Mouse (Mus musculus) Muller cell, postnatal 12 days (primary cell): ENCODE measurements around the gene Dnaja2.

Experiments
- DNase-seq: peaks from one replicate; pipeline ENCODE4 v3.0.0-alpha.2; 2015; ENCODE audit errors: inconsistent ontology term

Gene Dnaja2

DNA sequence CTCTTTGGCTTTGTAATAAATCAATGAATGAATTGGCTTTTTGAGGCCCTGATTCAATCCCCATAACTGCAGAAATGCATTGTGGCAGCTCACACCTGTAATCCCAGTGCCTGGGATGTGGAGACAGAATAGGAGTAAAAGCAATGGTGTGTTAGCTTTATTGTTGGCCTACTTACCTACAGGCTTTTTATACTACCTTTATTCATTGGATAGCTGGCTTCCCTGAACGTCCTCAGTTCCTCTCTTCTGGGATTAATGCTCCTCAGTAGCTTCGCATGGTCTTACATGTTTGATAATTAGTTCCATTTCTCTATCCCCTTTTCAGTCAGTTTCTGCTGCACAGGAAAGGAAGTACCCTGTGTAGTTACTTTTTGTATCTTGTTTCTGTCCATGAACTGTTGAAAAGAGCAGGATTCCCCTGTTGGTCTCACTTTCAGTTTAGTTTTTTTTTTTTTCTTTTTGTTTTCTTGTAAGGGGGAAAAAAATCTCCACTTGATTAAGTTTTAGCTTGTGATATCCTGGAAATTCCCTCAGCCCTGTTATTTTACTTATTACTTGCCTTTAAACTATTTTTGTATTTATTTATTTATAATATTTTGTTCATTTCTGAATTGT lies 1.9 kb upstream of the Dnaja2 start:
- no peak for DNase-seq

DNA sequence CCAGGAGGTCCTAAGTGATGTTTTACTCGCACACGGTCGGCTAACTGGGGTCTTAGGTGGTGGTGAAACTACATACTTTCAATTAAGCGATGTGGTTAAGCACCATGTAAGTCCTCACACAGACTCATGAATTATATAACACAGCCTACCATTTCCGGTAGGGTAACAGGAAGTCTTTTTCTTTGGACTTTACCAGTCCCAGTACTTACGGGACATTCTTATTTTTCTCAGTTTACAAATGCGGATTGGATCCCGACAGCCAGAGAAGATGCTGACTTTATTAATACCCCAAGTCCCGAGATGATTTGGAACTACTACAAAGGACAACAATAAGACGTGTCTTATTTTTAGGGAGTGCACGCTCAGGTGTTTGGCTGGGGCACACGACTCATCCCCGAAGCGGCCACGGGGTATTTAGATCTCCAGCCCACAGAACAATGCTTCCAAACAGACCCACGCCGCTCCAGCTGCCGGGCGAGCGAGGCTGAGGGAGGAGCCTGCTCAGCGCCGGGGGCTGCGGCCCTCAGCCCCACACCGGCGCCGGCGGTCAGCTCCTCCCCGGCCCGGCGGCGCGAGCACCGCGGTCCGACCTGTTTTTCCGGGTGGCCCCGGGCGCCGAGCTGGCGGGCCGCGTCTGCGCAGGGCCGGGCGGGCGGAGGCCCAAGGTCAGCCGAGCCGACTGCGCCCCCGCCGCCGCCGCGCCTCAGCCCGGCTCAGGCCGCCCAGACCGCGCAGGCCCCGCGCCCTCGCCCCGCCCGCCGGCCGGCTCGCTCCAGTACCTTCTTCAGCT lies 558 bp downstream of the Dnaja2 start:
- peak; percentile 66 for DNase-seq

GRCm38 (mm10) chr8:85551934-85552333 lies 3.2 kb downstream of the Dnaja2 start:
- no peak for DNase-seq

GRCm38 (mm10) chr8:85536332-85536731 lies 18.8 kb downstream of the Dnaja2 start:
- DNase-seq = no peak

DNA sequence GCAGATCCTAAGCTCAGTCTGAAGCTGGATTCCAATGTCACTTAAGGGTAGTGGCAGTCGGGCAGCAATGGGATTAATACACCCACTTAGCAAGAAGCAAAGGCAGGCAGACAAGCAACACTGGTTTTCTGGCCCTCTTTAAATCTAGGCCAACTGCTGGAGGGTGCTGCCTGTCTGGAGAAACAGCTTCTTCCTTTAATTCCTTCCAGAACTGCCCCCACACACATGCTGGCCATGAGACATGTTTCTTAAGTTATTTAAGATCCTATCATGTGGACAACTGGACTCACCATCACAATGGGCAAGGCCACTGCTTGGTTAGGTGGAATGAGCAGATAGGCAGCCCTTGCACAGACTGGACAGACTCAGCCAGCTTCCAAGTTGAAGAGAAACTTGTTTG lies 21.0 kb downstream of the Dnaja2 start:
- no peak for DNase-seq

DNA sequence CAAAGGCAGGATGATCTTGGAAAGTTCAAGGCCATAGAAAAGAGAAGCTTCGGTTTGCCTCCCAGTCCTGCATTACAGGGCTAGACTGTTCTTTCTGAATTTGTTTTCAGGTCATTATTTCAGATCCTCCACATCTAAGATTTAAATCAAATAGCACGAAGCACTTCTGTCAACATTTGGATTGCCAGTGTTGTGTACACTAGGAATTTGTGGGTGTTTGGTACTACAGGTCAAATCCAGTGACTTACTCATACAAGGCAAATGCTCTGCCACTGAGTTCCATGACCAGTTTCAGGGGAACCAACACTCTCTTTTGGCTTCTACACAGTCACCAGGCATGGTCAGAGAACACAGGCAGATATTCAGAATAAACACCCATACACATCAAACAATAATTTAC lies 21.7 kb downstream of the Dnaja2 start:
- no peak for DNase-seq

- no peak for DNase-seq
Observed at GRCm38 (mm10) chr8:85532843-85533242, 22.3 kb downstream of the Dnaja2 start.

GRCm38 (mm10) chr8:85531471-85531870 lies 23.7 kb downstream of the Dnaja2 start:
- no peak for DNase-seq

GRCm38 (mm10) chr8:85530717-85531116 lies 24.4 kb downstream of the Dnaja2 start:
- DNase-seq = no peak

GRCm38 (mm10) chr8:85528959-85529358 lies 26.2 kb downstream of the Dnaja2 start:
- DNase-seq = no peak

GRCm38 (mm10) chr8:85526105-85526504 lies 29.0 kb downstream of the Dnaja2 start:
- peak; percentile 27 for DNase-seq

DNA sequence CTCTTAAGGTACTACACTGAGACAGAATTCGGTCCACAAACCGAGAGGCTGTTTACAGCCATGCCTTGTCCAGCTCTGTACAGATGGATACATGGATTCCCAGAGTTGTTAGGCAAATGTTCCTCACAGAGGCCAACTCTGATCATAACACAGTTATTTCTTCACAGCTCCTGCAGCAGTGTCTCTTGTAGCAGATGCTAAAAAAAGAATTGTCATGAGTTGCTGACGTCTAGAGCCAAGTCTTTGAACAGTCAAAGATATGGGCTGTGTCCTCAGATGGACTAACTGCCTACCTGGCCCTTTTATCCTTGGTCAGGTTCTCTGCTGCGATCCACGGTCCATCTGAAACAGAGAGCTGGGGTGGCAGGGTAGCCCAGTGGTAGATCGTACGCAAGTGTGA lies 31.1 kb downstream of the Dnaja2 start:
- DNase-seq = no peak

DNA sequence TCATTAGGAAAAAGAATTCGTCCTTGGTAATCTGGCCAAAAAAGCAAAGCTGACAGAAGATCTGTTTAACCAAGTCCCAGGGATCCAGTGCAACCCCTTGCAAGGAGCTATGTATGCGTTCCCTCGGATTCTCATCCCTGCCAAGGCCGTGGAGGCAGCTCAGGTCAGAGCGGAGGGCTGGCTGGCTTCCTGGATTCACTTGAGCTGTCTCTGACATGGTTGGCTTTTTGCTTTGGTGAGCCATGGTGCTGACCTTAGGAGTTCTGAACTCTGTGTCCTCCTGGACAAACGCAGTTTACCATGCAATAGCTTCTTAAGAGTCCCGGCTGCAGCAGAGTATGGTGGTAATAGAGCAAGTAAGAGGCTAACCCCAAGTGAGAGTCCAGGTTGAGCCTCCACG lies 33.8 kb downstream of the Dnaja2 start:
- no peak for DNase-seq

- DNase-seq = no peak
Observed at GRCm38 (mm10) chr8:85520586-85520985, 34.6 kb downstream of the Dnaja2 start.

- no peak for DNase-seq
Observed at GRCm38 (mm10) chr8:85517956-85518355, 37.2 kb downstream of the Dnaja2 start.

GRCm38 (mm10) chr8:85517336-85517735 lies 37.8 kb downstream of the Dnaja2 start:
- no peak for DNase-seq

- no peak for DNase-seq
Observed at GRCm38 (mm10) chr8:85515391-85515790, 39.8 kb downstream of the Dnaja2 start.

DNA sequence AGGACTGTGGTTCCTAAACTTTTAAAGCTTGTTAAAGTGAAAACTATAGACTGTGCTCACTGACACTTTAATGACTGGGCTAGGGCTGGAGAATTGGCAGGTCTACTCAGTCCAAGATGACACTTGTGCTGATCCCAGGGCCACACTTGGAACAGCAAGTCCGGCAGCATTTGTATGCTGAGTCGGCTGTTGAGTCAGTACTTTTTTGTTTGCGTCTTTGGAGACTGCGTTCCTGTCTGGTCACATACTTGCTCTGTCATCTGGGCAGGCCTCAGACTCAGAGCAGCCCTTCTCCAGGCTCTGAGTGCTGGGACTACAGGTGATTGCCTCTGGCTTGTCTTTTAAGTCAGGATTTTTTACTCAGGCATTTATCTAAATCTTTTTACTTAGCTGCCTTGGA lies 41.9 kb downstream of the Dnaja2 start:
- DNase-seq = no peak

GRCm38 (mm10) chr8:85512234-85512633 lies 42.9 kb downstream of the Dnaja2 start:
- DNase-seq = no peak

DNA sequence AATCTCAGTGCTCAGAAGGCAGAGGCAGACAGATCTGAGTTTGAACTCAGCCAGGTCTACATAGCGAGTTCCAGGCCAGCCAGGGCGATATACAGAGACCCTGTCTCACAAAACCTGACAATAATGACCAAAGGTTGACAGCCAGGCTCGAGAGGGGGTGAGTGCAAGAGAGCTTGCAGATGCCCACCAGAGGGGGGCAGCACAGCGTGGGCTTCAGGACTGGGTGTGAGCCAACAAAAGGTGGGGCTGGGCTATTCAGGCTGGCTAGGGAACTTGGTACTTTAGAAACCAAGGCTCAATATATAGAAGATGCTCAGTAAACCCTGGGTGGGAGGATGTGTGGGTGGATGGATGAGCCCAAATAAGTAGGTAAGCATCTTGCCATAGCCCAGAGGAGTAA lies 46.5 kb downstream of the Dnaja2 start:
- no peak for DNase-seq

DNA sequence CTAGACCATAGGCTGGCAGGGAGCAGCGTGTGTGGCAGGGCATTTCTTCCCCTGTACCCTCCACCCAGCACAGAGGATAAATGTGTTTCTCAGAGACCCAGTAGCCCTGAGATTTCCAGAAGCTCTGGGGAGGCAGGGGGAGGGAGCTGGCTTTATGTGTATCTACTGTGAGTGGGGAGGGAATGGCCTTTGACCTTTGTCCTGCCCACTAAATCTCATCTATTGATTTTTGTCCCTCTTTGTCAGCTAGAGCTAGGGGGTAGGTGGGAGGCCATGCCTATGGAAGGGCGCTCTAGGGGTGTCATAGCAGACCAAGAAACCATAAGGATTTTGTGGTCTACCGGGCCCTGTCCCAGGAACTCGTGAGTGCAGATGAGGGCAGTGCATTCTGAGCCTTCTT lies 48.5 kb downstream of the Dnaja2 start:
- DNase-seq = no peak

- no peak for DNase-seq
Observed at GRCm38 (mm10) chr8:85504704-85505103, 50.4 kb downstream of the Dnaja2 start.

GRCm38 (mm10) chr8:85503065-85503464 lies 52.1 kb downstream of the Dnaja2 start:
- DNase-seq = no peak

DNA sequence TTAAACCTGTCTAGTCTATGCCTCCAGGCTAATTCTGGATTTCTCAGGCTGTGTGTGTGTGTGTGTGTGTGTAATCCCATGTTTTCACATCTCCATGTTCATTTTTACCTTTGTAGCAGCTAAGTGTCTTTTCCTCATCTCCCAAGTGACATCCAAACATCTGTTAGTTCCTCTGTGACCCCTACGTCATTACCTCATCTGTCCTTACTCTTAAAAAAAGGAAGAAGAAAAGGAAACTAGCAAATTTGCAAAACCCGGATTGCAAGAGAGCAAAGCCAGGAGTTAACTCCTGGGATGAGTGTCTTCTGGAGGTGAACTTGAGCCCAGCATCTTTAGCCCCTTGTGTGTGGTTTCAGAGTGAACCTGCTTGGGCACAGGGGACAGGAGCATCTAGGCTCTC lies 52.8 kb downstream of the Dnaja2 start:
- no peak for DNase-seq
